Mouse (Mus musculus) lung, embryonic 14.5 days (tissue): ENCODE results near the gene Mast4. TPM values are rescaled to one million over a fixed set of nuclear protein-coding genes. Genes with fewer than 3 reads are reported as not detected.

Experiments used
- ATAC-seq: fragments of 200-750 bp; cut with Nextera tagmentation; 2 replicates; pipeline ENCODE4 v1.8.0; 2017; ENCODE audit warnings: mild to moderate bottlenecking, moderate TSS enrichment, moderate library complexity; ENCODE audit not compliant: insufficient read depth
- DNase-seq: peaks from one replicate; pipeline ENCODE4 v3.0.0-alpha.2; 2015
- H3K27ac ChIP-seq: fragments of 300-500 bp; sonication (generic); 2 replicates; pipeline ENCODE4 v1.5.1; 2014; ENCODE audit warnings: low read depth, mild to moderate bottlenecking, moderate library complexity
- H3K27me3 ChIP-seq: fragments of 300-500 bp; sonication (generic); 2 replicates; pipeline ENCODE4 v1.6.1; 2014; ENCODE audit warnings: low read length, control low read depth; ENCODE audit not compliant: insufficient read depth
- H3K36me3 ChIP-seq: fragments of 300-500 bp; sonication (generic); 2 replicates; pipeline ENCODE4 v1.6.1; 2014; ENCODE audit warnings: control low read depth; ENCODE audit not compliant: insufficient read depth
- H3K4me1 ChIP-seq: fragments of 300-500 bp; sonication (generic); 2 replicates; pipeline ENCODE4 v1.6.1; 2014; ENCODE audit warnings: antibody characterized with exemption, control low read depth; ENCODE audit not compliant: insufficient read depth
- H3K4me2 ChIP-seq: fragments of 300-500 bp; sonication (generic); 2 replicates; pipeline ENCODE4 v1.6.1; 2014; ENCODE audit warnings: mild to moderate bottlenecking
- H3K4me3 ChIP-seq: fragments of 300-500 bp; sonication (generic); 2 replicates; pipeline ENCODE4 v1.5.1; 2014; ENCODE audit warnings: low read depth, low read length
- H3K9ac ChIP-seq: fragments of 300-500 bp; sonication (generic); 2 replicates; pipeline ENCODE4 v1.6.1; 2014
- H3K9me3 ChIP-seq: fragments of 300-500 bp; sonication (generic); 2 replicates; pipeline ENCODE4 v1.6.1; 2016; ENCODE audit warnings: low read depth, low read length, control low read depth
- CTCF ChIP-seq: IDR thresholded peaks from 2 replicates; pipeline ENCODE4 v1.5.1; 2016; ENCODE audit warnings: antibody characterized with exemption, low read depth
- WGBS: fragments of 180-500 bp; shearing (Covaris S2); extraction: QIAGEN DNeasy Blood & Tissue Kit; methylation state at CpG from one replicate; pipeline ENCODE4 v1.1.7; 2014; 5-methylcytosine and 5-hydroxymethylcytosine counted together
- polyA plus RNA-seq: library from polyadenylated mRNA; unstranded; fragments of >200 nt; fragmentation: Nextera tagmentation; extraction: Ambion mirVana; gene quantifications from 2 replicates; pipeline ENCODE4 v1.2.1, GENCODE M21; 2014

The Mast4 gene
- polyA plus RNA-seq, 1 experiment from 2014 or later, result 30.8 TPM

DNA sequence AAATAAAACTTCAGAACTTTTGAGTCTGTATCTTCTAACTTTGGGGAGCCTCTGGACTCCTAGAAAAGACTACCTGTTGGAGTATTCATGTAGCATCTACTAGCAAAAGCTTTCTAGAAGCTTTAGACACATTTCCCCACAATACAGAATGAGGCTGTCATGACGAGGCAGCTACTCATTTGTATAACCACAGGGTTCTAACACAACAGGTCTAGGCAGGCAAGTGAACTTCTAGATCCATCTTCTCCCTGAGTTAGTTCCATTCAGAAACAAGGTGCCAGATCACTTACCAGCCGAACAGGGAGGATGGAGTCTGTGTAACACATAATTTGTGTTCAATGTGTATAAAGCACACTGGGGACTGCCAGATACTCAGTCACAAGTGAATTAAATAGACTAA is 608.4 kb downstream of the Mast4 start:
- Histone ChIP-seq H3K27me3 (no peaks in the 10 kb centered on the region), H3K9ac (no peak overlapping the region), H3K4me1 (no peaks in the 10 kb centered on the region), H3K36me3 (no peaks in the 10 kb centered on the region), H3K9me3 (no peaks in the 10 kb centered on the region), H3K4me3 (no peak overlapping the region), H3K27ac (no peak overlapping the region), H3K4me2 (no peak overlapping the region)
- TF ChIP-seq CTCF, result no peak
- DNase-seq (no peak), ATAC-seq (no peak)
- WGBS, result 87% methylated on average over 2 of the region's 2 CpGs

DNA sequence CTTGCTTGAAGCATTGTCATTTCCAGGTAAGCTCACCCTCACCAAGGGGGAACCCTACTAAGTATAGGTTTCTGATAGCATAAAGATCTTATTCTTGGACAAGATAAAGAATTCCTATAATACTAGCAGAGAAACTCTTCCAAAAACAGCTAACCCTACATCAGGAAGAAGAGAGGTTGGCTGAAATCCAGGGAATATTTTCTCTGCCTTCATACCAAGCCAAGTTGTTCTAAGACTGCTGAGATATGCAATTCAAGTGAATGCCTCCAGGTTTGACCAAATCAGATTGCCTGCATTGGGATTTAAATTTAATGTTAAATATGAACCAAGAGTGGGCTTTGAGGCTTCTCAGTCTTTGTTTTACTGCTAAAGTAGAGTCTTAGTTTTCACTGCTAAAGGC is 608.9 kb downstream of the Mast4 start:
- no peak for ATAC-seq
- TF ChIP-seq CTCF, result no peak
- Histone ChIP-seq H3K36me3 (no peaks in the 10 kb centered on the region), H3K9me3 (no peaks in the 10 kb centered on the region), H3K27ac (no peak overlapping the region), H3K4me1 (no peaks in the 10 kb centered on the region), H3K27me3 (no peaks in the 10 kb centered on the region), H3K4me2 (no peak overlapping the region), H3K9ac (no peak overlapping the region), H3K4me3 (no peak overlapping the region)
- peak; percentile 78 for DNase-seq

GRCm38 (mm10) chr13:102716973-102717372 is 617.3 kb downstream of the Mast4 start:
- no peaks in the 10 kb centered on the region for H3K36me3 ChIP-seq
- WGBS, result 58% methylated on average over 1 of the region's 1 CpGs
- H3K4me1 ChIP-seq, result no peaks in the 10 kb centered on the region
- H3K9me3 ChIP-seq, result no peaks in the 10 kb centered on the region
- H3K4me3 ChIP-seq, result no peak overlapping the region
- no peak overlapping the region for H3K27ac ChIP-seq
- no peak overlapping the region for H3K9ac ChIP-seq
- no peak overlapping the region for H3K4me2 ChIP-seq
- H3K27me3 ChIP-seq, result no peaks in the 10 kb centered on the region
- TF ChIP-seq CTCF, result no peak
- no peak for ATAC-seq
- DNase-seq, result no peak

DNA sequence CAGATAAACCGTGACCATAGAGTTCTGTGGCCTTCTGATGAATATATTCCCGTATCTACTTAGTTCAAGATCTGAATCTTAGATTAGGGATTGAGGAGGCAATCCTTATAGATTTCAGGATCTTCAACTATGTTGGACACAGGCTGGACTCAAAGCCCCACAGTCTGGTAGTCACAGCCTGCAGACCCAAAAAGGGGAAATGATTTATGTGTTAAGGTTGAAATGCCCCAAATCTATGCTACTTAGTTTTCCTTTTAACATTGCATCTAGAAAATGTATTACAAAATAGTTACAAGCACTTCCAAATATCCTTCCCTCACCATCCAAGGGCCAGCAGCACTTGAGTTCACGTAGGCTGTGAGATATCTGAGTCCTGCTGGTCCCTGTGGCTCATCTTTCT is 633.6 kb downstream of the Mast4 start:
- H3K4me2 ChIP-seq, result no peak overlapping the region
- H3K27me3 ChIP-seq, result no peaks in the 10 kb centered on the region
- H3K4me1 ChIP-seq, result peaks cover 19% of the 10 kb centered on the region
- H3K27ac ChIP-seq, result no peak overlapping the region
- 91% methylated on average over 3 of the region's 3 CpGs for WGBS
- H3K9ac ChIP-seq, result no peak overlapping the region
- ATAC-seq (no peak), DNase-seq (no peak)
- H3K9me3 ChIP-seq, result no peaks in the 10 kb centered on the region
- no peak overlapping the region for H3K4me3 ChIP-seq
- H3K36me3 ChIP-seq, result no peaks in the 10 kb centered on the region
- TF ChIP-seq CTCF, result no peak

GRCm38 (mm10) chr13:102700176-102700575 is 634.1 kb downstream of the Mast4 start:
- WGBS, result 83% methylated on average over 5 of the region's 5 CpGs
- Histone ChIP-seq H3K4me3 (no peak overlapping the region), H3K27ac (no peak overlapping the region), H3K9ac (no peak overlapping the region), H3K36me3 (no peaks in the 10 kb centered on the region), H3K4me2 (no peak overlapping the region), H3K4me1 (peaks cover 19% of the 10 kb centered on the region), H3K27me3 (no peaks in the 10 kb centered on the region), H3K9me3 (no peaks in the 10 kb centered on the region)
- TF ChIP-seq CTCF, result no peak
- DNase-seq (no peak), ATAC-seq (no peak)

DNA sequence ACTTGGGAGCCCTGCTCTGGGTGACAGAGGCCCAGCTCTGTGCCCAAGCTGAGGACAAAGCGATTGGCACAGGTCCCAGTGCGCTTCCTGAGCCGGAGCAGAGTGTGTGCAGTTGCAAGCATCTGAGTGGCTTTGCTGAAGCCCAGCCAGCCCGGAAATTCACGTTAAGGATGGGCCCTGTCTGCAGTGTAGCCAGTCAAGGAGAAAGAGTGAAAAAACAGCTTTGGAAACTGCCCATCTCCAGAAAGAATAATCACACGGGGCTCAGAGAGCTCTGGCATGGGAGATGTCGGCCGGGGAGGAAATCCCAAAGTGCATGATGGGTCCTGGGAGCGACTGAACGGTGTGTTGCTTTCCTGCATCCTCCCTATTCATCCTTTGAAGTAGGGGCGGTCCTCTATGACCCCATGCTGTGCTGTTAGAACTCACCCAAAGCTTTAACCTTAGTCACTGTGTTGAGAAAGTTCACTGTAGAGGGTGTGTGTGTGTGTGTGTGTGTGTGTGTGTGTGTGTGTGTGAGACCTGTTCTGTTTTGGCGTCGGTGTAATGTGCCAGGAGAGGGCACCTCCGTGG is 635.5 kb downstream of the Mast4 start:
- Histone ChIP-seq H3K27me3 (no peaks in the 10 kb centered on the region), H3K9ac (peak overlapping the region; percentile 36), H3K4me3 (peak overlapping the region; percentile 14; the same call in 1 of the 2 replicates), H3K4me2 (peak overlapping the region; percentile 55), H3K36me3 (no peaks in the 10 kb centered on the region), H3K9me3 (no peaks in the 10 kb centered on the region), H3K4me1 (peaks cover 19% of the 10 kb centered on the region), H3K27ac (peak overlapping the region; percentile 92)
- DNase-seq (peak; percentile 95), ATAC-seq (peak; percentile 94)
- no peak for TF ChIP-seq CTCF
- 32% methylated on average over 14 of the region's 14 CpGs for WGBS

DNA sequence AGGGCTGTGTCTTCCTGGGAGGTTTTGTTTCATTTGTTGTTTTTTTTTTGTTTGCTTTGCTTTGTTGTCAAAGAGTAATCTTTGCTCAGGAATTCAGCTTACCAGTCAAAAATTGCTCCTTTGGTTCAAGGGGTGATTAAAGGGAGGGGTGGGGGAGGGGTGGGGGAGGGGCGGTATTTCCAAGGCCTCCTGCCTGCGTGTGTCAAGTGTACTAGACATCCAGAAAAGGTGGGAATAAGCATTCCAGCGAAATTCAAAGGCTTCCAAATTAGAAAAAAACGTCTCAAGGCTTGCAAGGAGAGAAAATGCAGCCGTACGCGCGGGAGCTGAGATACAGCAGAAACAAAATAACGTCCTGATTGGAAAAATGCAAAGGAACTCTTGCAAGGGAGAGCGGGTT is 636.0 kb downstream of the Mast4 start:
- Histone ChIP-seq H3K27me3 (no peaks in the 10 kb centered on the region), H3K9me3 (no peaks in the 10 kb centered on the region), H3K36me3 (no peaks in the 10 kb centered on the region), H3K9ac (peak overlapping the region; percentile 36), H3K4me3 (peak overlapping the region; percentile 14; the same call in 1 of the 2 replicates), H3K4me2 (peak overlapping the region; percentile 55), H3K27ac (peak overlapping the region; percentile 92), H3K4me1 (peaks cover 19% of the 10 kb centered on the region)
- TF ChIP-seq CTCF, result no peak
- 12% methylated on average over 10 of the region's 10 CpGs for WGBS
- DNase-seq, result no peak
- ATAC-seq, result peak; percentile 18; the same call in 1 of the 2 replicates
